Mouse (Mus musculus) E14TG2a.4 (cell line): ENCODE data around the gene Fam83b.

Source experiments
- CTCF ChIP-seq: conservative IDR thresholded peaks from 2 replicates; pipeline ENCODE4 v1.5.1; 2014; ENCODE audit warnings: low read length
- NANOG ChIP-seq: IDR thresholded peaks from 2 replicates; pipeline ENCODE4 v1.6.1; 2014; ENCODE audit warnings: borderline replicate concordance, low read length, mixed read lengths
- POU5F1 ChIP-seq: IDR thresholded peaks from 2 replicates; pipeline ENCODE4 v1.6.1; 2014; ENCODE audit warnings: low read length, borderline replicate concordance

DNA sequence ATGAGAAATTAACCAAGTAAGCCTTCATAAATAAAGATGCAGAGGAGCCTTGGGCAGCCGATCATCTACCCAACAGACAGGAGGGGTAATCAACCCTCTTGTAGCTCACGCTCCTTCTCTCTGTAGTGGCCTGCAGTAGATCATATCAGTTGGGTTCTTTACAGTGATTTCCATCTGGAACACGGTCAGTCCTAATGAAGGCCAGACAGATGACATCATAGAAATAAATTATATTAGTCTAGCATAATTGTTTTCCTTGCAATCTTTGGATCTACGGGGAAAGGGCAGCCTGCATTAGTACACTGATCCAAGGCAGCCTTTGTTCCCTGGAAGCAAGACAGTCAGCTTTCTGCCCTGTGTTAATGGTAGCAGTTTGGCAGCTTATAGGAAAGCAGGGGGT lies 47.2 kb upstream of the Fam83b start:
- TF ChIP-seq CTCF: no peak
- no peak for TF ChIP-seq NANOG
- no peak for TF ChIP-seq POU5F1
